Mouse (Mus musculus): ENCODE measurements around the gene Bola1. TPM values are rescaled to one million over a fixed set of nuclear protein-coding genes. Genes with fewer than 3 reads are reported as not detected.

Gene Bola1
- total RNA-seq (2021), result 10 to 100 TPM; 18.2 to 19.4 TPM
- long read RNA-seq, transcript Bola1-201 (2 exons, 729 nt), result major isoform, 13 of 20 reads
- long read RNA-seq, partial matches to known transcripts, result 0 of 20 reads
- long read RNA-seq, other reads (novel, unspliced or antisense), result 7 of 20 reads

- peak; percentile 77 to 91 for DNase-seq (ENCODE audit: low spot score in 2 of 2)
Measured at GRCm38 (mm10) chr3:96219661-96220130, at the start of gene Bola1, which contains the start of gene Hist2h2ab. Gene Bola1, minus strand, starts transcription at chr3:96219709. Gene Hist2h2ab, plus strand, starts transcription at chr3:96219865.

- peak in 1 of 2 experiments; percentile 47 for DNase-seq (ENCODE audit: low spot score in 2 of 2)
Measured at GRCm38 (mm10) chr3:96268776-96269378, 49.4 kb upstream of the Bola1 start.

GRCm38 (mm10) chr3:96268051-96268775 is 48.7 kb upstream of the Bola1 start, which contains the start of gene Hist2h3b:
Gene Hist2h3b, plus strand, starts transcription at chr3:96268654.
- peak; percentile 70 to 91 for DNase-seq (ENCODE audit: low spot score in 2 of 2)

- DNase-seq (ENCODE audit: low spot score in 2 of 2), result no peak
Measured at GRCm38 (mm10) chr3:96267541-96267940, 48.0 kb upstream of the Bola1 start.

GRCm38 (mm10) chr3:96266132-96266710 is 46.7 kb upstream of the Bola1 start:
- DNase-seq (ENCODE audit: low spot score in 2 of 2), result no peak

GRCm38 (mm10) chr3:96264404-96264949 is 45.0 kb upstream of the Bola1 start:
- no peak for DNase-seq (ENCODE audit: low spot score in 2 of 2)

GRCm38 (mm10) chr3:96263558-96264403 is 44.3 kb upstream of the Bola1 start:
- DNase-seq (ENCODE audit: low spot score in 2 of 2), result no peak

- DNase-seq (ENCODE audit: low spot score in 2 of 2), result peak; percentile 95 to 99
Measured at GRCm38 (mm10) chr3:96262979-96263550, 43.6 kb upstream of the Bola1 start, which contains the start of gene Hist2h4. Gene Hist2h4, minus strand, starts transcription at chr3:96263311.

- DNase-seq (ENCODE audit: low spot score in 2 of 2), result peak; percentile 79 to 85
Measured at GRCm38 (mm10) chr3:96262216-96262875, 42.8 kb upstream of the Bola1 start.

- no peak for DNase-seq (ENCODE audit: low spot score in 2 of 2)
Measured at GRCm38 (mm10) chr3:96261623-96262022, 42.1 kb upstream of the Bola1 start.

- DNase-seq (ENCODE audit: low spot score in 2 of 2), result no peak
Measured at GRCm38 (mm10) chr3:96260220-96260619, 40.7 kb upstream of the Bola1 start.

GRCm38 (mm10) chr3:96257190-96257589 is 37.7 kb upstream of the Bola1 start:
- no peak for DNase-seq (ENCODE audit: low spot score in 2 of 2)

- no peak for DNase-seq (ENCODE audit: low spot score in 2 of 2)
Measured at GRCm38 (mm10) chr3:96255926-96256593, 36.6 kb upstream of the Bola1 start.

- no peak for DNase-seq (ENCODE audit: low spot score in 2 of 2)
Measured at GRCm38 (mm10) chr3:96254683-96255355, 35.3 kb upstream of the Bola1 start.

- DNase-seq (ENCODE audit: low spot score in 2 of 2), result no peak
Measured at GRCm38 (mm10) chr3:96251787-96252186, 32.3 kb upstream of the Bola1 start.

- DNase-seq (ENCODE audit: low spot score in 2 of 2), result no peak
Measured at GRCm38 (mm10) chr3:96250890-96251289, 31.4 kb upstream of the Bola1 start.

- no peak for DNase-seq (ENCODE audit: low spot score in 2 of 2)
Measured at GRCm38 (mm10) chr3:96249034-96249345, 29.5 kb upstream of the Bola1 start.

- DNase-seq (ENCODE audit: low spot score in 2 of 2), result no peak
Measured at GRCm38 (mm10) chr3:96248141-96249033, 28.9 kb upstream of the Bola1 start.

All from layer of hippocampus, adult 18-20 months (tissue).